Mouse (Mus musculus) ES-E14 (cell line): ENCODE measurements around the gene Lancl3.

ENCODE experiments used
- CHD2 ChIP-seq: IDR thresholded peaks from 2 replicates; pipeline ENCODE4 v1.6.1; 2014; ENCODE audit warnings: mild to moderate bottlenecking, low read depth, low read length, inconsistent platforms
- HCFC1 ChIP-seq: IDR thresholded peaks from 2 replicates; pipeline ENCODE4 v1.6.1; 2012; ENCODE audit warnings: low read length, inconsistent platforms, borderline replicate concordance; ENCODE audit not compliant: insufficient read depth
- MAFK ChIP-seq: IDR thresholded peaks from 2 replicates; pipeline ENCODE4 v1.6.1; 2014; ENCODE audit warnings: mild to moderate bottlenecking, low read depth, low read length, inconsistent platforms; ENCODE audit not compliant: insufficient read depth
- ZC3H11A ChIP-seq: IDR thresholded peaks from 2 replicates; pipeline ENCODE4 v1.6.1; 2012; ENCODE audit warnings: low read depth, mild to moderate bottlenecking, inconsistent platforms, low read length, borderline replicate concordance

GRCm38 (mm10) chrX:9221736-9222135 is 22.0 kb downstream of the Lancl3 start:
- no peak for TF ChIP-seq HCFC1
- no peak for TF ChIP-seq CHD2
- TF ChIP-seq ZC3H11A, result no peak
- TF ChIP-seq MAFK, result no peak
